Mouse (Mus musculus): ENCODE results near the gene Shb. TPM values are rescaled to one million over a fixed set of nuclear protein-coding genes. Genes with fewer than 3 reads are reported as not detected.

The Shb gene
- polyA plus RNA-seq, 1 experiment from 2014 or later, result 6.6 TPM

GRCm38 (mm10) chr4:45503816-45504215 is 28.5 kb downstream of the Shb start:
- no peak for ATAC-seq (ENCODE audit: insufficient number of reproducible peaks, insufficient read depth, low FRiP score, low TSS enrichment, low read depth)
- Histone ChIP-seq H3K9ac (replicated peaks) (no peak overlapping the region), H3K27ac (no peak overlapping the region), H3K4me1 (replicated peaks) (peaks cover 85% of the 10 kb centered on the region), H3K4me2 (no peak overlapping the region), H3K4me3 (replicated peaks) (no peak overlapping the region), H3K9me3 (no peaks in the 10 kb centered on the region), H3K36me3 (no peaks in the 10 kb centered on the region), H3K27me3 (peaks cover 5% of the 10 kb centered on the region)
- 27% methylated on average over 3 of the region's 3 CpGs for WGBS

- peak overlapping the region; percentile 67; the same call in 1 of the 2 replicates for H3K27ac ChIP-seq
- no peak overlapping the region for H3K4me3 ChIP-seq (replicated peaks)
- H3K27me3 ChIP-seq, result peaks cover 5% of the 10 kb centered on the region
- H3K36me3 ChIP-seq, result no peaks in the 10 kb centered on the region
- no peak overlapping the region for H3K4me2 ChIP-seq
- H3K9me3 ChIP-seq, result no peaks in the 10 kb centered on the region
- H3K9ac ChIP-seq (replicated peaks), result no peak overlapping the region
- 56% methylated on average over 6 of the region's 6 CpGs for WGBS
- ATAC-seq (ENCODE audit: insufficient number of reproducible peaks, insufficient read depth, low FRiP score, low TSS enrichment, low read depth), result no peak
- peaks cover 85% of the 10 kb centered on the region for H3K4me1 ChIP-seq (replicated peaks)
These were observed 28.9 kb downstream of the Shb start for GRCm38 (mm10) chr4:45503380-45503779.

- Histone ChIP-seq H3K27me3 (peaks cover 10% of the 10 kb centered on the region), H3K27ac (no peak overlapping the region), H3K4me3 (replicated peaks) (no peak overlapping the region), H3K9ac (replicated peaks) (no peak overlapping the region), H3K4me2 (no peak overlapping the region), H3K9me3 (no peaks in the 10 kb centered on the region), H3K36me3 (no peaks in the 10 kb centered on the region), H3K4me1 (replicated peaks) (peaks cover 85% of the 10 kb centered on the region)
- no peak for ATAC-seq (ENCODE audit: insufficient number of reproducible peaks, insufficient read depth, low FRiP score, low TSS enrichment, low read depth)
- WGBS, result 69% methylated on average over 9 of the region's 9 CpGs
These were observed 30.3 kb downstream of the Shb start for GRCm38 (mm10) chr4:45502002-45502401.

GRCm38 (mm10) chr4:45500381-45500780 is 31.9 kb downstream of the Shb start:
- peaks cover 84% of the 10 kb centered on the region for H3K4me1 ChIP-seq (replicated peaks)
- ATAC-seq (ENCODE audit: insufficient number of reproducible peaks, insufficient read depth, low FRiP score, low TSS enrichment, low read depth), result no peak

GRCm38 (mm10) chr4:45499556-45499955 is 32.7 kb downstream of the Shb start:
- Histone ChIP-seq H3K36me3 (no peaks in the 10 kb centered on the region), H3K4me2 (no peak overlapping the region), H3K4me1 (replicated peaks) (peaks cover 91% of the 10 kb centered on the region), H3K27me3 (peaks cover 10% of the 10 kb centered on the region), H3K27ac (no peak overlapping the region), H3K4me3 (replicated peaks) (no peak overlapping the region), H3K9ac (replicated peaks) (no peak overlapping the region), H3K9me3 (no peaks in the 10 kb centered on the region)
- WGBS, result 12% methylated on average over 10 of the region's 10 CpGs
- no peak for ATAC-seq (ENCODE audit: insufficient number of reproducible peaks, insufficient read depth, low FRiP score, low TSS enrichment, low read depth)

More at GRCm38 (mm10) chr4:45500381-45500780, 31.9 kb downstream of the Shb start:
- WGBS, result 64% methylated on average over 8 of the region's 8 CpGs
- H3K9me3 ChIP-seq, result no peaks in the 10 kb centered on the region
- H3K4me2 ChIP-seq, result no peak overlapping the region
- no peak overlapping the region for H3K27ac ChIP-seq
- peaks cover 10% of the 10 kb centered on the region for H3K27me3 ChIP-seq
- H3K36me3 ChIP-seq, result no peaks in the 10 kb centered on the region
- no peak overlapping the region for H3K4me3 ChIP-seq (replicated peaks)
- H3K9ac ChIP-seq (replicated peaks), result no peak overlapping the region

- peaks cover 10% of the 10 kb centered on the region for H3K27me3 ChIP-seq
These were observed 33.2 kb downstream of the Shb start for GRCm38 (mm10) chr4:45499081-45499480.

GRCm38 (mm10) chr4:45498345-45498744 is 33.9 kb downstream of the Shb start:
- no peaks in the 10 kb centered on the region for H3K9me3 ChIP-seq
- H3K9ac ChIP-seq (replicated peaks), result no peak overlapping the region; the same call in 1 of the 2 replicates
- H3K4me3 ChIP-seq (replicated peaks), result no peak overlapping the region
- H3K36me3 ChIP-seq, result no peaks in the 10 kb centered on the region
- no peak overlapping the region for H3K4me2 ChIP-seq
- no peak for ATAC-seq (ENCODE audit: insufficient number of reproducible peaks, insufficient read depth, low FRiP score, low TSS enrichment, low read depth)
- H3K4me1 ChIP-seq (replicated peaks), result peaks cover 91% of the 10 kb centered on the region
- peaks cover 10% of the 10 kb centered on the region for H3K27me3 ChIP-seq
- no peak overlapping the region for H3K27ac ChIP-seq
- WGBS, result 52% methylated on average over 5 of the region's 5 CpGs

More at GRCm38 (mm10) chr4:45499081-45499480, 33.2 kb downstream of the Shb start:
- 15% methylated on average over 6 of the region's 6 CpGs for WGBS
- no peaks in the 10 kb centered on the region for H3K9me3 ChIP-seq
- peaks cover 91% of the 10 kb centered on the region for H3K4me1 ChIP-seq (replicated peaks)
- H3K27ac ChIP-seq, result no peak overlapping the region
- no peaks in the 10 kb centered on the region for H3K36me3 ChIP-seq
- no peak overlapping the region for H3K9ac ChIP-seq (replicated peaks)
- ATAC-seq (ENCODE audit: insufficient number of reproducible peaks, insufficient read depth, low FRiP score, low TSS enrichment, low read depth), result no peak
- H3K4me2 ChIP-seq, result no peak overlapping the region
- H3K4me3 ChIP-seq (replicated peaks), result no peak overlapping the region

GRCm38 (mm10) chr4:45497282-45497681 is 35.0 kb downstream of the Shb start:
- Histone ChIP-seq H3K4me2 (no peak overlapping the region), H3K4me3 (replicated peaks) (no peak overlapping the region), H3K9ac (replicated peaks) (no peak overlapping the region), H3K9me3 (no peaks in the 10 kb centered on the region), H3K27ac (no peak overlapping the region), H3K4me1 (replicated peaks) (peaks cover 92% of the 10 kb centered on the region), H3K36me3 (no peaks in the 10 kb centered on the region), H3K27me3 (peaks cover 10% of the 10 kb centered on the region; the same call in 1 of the 2 replicates)
- 25% methylated on average over 6 of the region's 6 CpGs for WGBS
- ATAC-seq (ENCODE audit: insufficient number of reproducible peaks, insufficient read depth, low FRiP score, low TSS enrichment, low read depth), result no peak

GRCm38 (mm10) chr4:45495531-45496201 is 36.6 kb downstream of the Shb start:
- Histone ChIP-seq H3K4me1 (replicated peaks) (peaks cover 99% of the 10 kb centered on the region), H3K4me3 (replicated peaks) (no peak overlapping the region), H3K9me3 (no peaks in the 10 kb centered on the region), H3K9ac (replicated peaks) (no peak overlapping the region), H3K27me3 (peaks cover 10% of the 10 kb centered on the region; the same call in 1 of the 2 replicates), H3K36me3 (no peaks in the 10 kb centered on the region), H3K4me2 (no peak overlapping the region), H3K27ac (no peak overlapping the region)
- WGBS, result 50% methylated on average over 8 of the region's 8 CpGs
- no peak for ATAC-seq (ENCODE audit: insufficient number of reproducible peaks, insufficient read depth, low FRiP score, low TSS enrichment, low read depth)

GRCm38 (mm10) chr4:45493786-45494400 is 38.4 kb downstream of the Shb start:
- no peak overlapping the region for H3K4me3 ChIP-seq (replicated peaks)
- H3K4me1 ChIP-seq (replicated peaks), result peaks cover 99% of the 10 kb centered on the region
- no peaks in the 10 kb centered on the region for H3K36me3 ChIP-seq
- no peak overlapping the region for H3K9ac ChIP-seq (replicated peaks)
- WGBS, result 18% methylated on average over 6 of the region's 6 CpGs
- H3K27ac ChIP-seq, result peak overlapping the region; percentile 37; the same call in 1 of the 2 replicates
- ATAC-seq (ENCODE audit: insufficient number of reproducible peaks, insufficient read depth, low FRiP score, low TSS enrichment, low read depth), result no peak
- no peak overlapping the region for H3K4me2 ChIP-seq
- H3K27me3 ChIP-seq, result 0 out of 2 replicates have a peak, but pooled peaks cover 5% of the 10 kb centered on the region
- H3K9me3 ChIP-seq, result no peaks in the 10 kb centered on the region

- Histone ChIP-seq H3K4me3 (replicated peaks) (no peak overlapping the region), H3K9ac (replicated peaks) (no peak overlapping the region), H3K9me3 (no peaks in the 10 kb centered on the region), H3K27ac (peak overlapping the region; percentile 36), H3K27me3 (0 out of 2 replicates have a peak, but pooled peaks cover 5% of the 10 kb centered on the region), H3K36me3 (peaks cover 4% of the 10 kb centered on the region; the same call in 1 of the 2 replicates), H3K4me1 (replicated peaks) (peaks cover 99% of the 10 kb centered on the region), H3K4me2 (peak overlapping the region; percentile 15)
- 11% methylated on average over 7 of the region's 7 CpGs for WGBS
- no peak for ATAC-seq (ENCODE audit: insufficient number of reproducible peaks, insufficient read depth, low FRiP score, low TSS enrichment, low read depth)
These were observed 39.2 kb downstream of the Shb start for GRCm38 (mm10) chr4:45493118-45493517.

Data from limb, embryonic 12.5 days (tissue).